Mouse (Mus musculus): ENCODE measurements around the gene Vmn1r107.
"Not testable (repeated sequence)": the region's sequence is repeated elsewhere in the genome, so short reads cannot be mapped to it uniquely, and the experiment has no call there.

Vmn1r107 gene

DNA sequence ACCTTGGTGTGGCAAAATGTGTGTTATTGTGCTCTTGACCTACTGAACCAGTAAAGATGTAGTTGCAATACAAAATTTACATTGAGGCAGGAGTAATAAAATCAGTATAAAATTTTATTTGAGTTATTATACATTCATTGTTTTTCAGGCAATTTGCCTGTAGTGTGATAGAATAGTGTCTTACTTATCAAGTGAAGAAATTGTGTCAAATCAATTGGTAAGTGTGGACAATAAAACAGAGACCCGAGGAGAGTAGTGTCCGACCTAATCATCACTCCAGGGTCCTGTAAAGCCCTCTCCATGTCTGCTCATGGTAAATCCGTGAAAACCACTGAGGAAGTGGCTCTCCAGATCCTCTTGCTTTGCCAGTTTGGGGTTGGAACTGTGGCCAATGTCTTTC, at the start of gene Vmn1r107:
TSS of gene Vmn1r107 (plus strand) at position 301 of the 400 bp plus-strand sequence.
- in situ Hi-C loops (cut with MboI, MseI): not testable (repeated sequence)

DNA sequence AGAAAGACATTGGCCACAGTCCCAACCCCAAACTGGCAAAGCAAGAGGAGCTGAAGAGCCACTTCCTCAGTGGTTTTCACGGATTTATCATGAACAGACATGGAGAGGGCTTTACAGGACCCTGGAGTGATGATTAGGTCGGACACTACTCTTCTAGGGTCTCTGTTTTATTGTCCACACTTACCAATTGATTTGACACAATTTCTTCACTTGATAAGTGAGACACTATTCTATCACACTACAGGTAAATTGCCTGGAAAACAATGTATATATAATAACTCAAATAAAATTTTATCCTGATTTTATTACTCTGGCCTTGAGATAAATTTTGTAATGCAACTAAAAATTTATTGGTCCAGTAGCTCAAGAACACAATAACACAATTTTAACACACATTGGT, 34.4 kb downstream of the Vmn1r107 start, which contains the start of gene Vmn1r111:
TSS of gene Vmn1r111 (minus strand) at position 101 of the 400 bp plus-strand sequence.
- in situ Hi-C loops (cut with MboI, MseI): not testable (repeated sequence)

Data from T-helper 17 cell (primary cell).